Mouse (Mus musculus): ENCODE data around the gene Fbxw20.

- TF ChIP-seq POLR2A (IDR thresholded peaks at IDR 0.05; ENCODE audit: control insufficient read depth, extremely low read depth, insufficient read depth, low read length, poor library complexity) (no peak), CTCF (IDR thresholded peaks at IDR 0.05; ENCODE audit: borderline replicate concordance, control insufficient read depth, extremely low read depth, insufficient read depth, low read length, poor library complexity) (no peak)
These were observed 28.5 kb upstream of the Fbxw20 start for GRCm38 (mm10) chr9:109263041-109263440.

Data from thymus, adult 2 months (tissue).